Mouse (Mus musculus) liver, embryonic 18 days (tissue): ENCODE data around the gene Cpa1. TPM values are rescaled to one million over a fixed set of nuclear protein-coding genes. Genes with fewer than 3 reads are reported as not detected.

Experiments
- polyA plus RNA-seq: library from polyadenylated mRNA; depleted of rRNA; stranded (reverse); fragments of >200 nt; gene quantifications from 2 replicates; pipeline ENCODE4 v1.2.3, GENCODE M21; 2012; rRNA removed

The Cpa1 gene
- 0.50 and 2.3 TPM in 2 replicates for polyA plus RNA-seq

DNA sequence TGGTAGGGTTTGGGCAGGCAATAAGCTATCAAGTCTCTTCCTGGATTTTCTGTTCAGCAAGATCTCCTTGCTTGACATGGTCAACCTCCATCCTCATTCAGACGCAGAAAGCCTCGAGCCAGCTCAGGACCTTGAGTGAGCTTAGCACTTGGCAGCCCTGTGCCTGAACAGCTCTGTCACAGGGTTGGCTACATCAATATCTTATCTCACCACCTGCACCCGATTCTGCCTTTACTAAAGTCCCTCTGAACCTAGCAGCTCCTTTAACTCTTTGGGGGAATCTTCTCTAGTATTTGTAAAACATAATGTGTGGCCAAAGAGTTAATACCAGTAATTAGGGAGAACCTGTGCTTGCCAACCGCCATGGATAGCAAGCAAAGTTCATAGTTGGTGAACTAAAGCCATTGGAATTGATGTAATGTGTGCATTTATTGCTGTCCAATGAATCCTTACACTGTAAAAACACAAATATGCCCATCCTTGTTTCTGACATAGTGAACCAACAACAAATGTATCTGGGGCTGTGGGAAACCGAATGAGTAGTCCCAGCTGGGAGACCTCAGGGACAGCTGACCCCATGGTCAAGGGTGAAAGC, at the start of gene Cpa1:
TSS of gene Cpa1 (plus strand) at position 545 of the 595 bp plus-strand sequence.

DNA sequence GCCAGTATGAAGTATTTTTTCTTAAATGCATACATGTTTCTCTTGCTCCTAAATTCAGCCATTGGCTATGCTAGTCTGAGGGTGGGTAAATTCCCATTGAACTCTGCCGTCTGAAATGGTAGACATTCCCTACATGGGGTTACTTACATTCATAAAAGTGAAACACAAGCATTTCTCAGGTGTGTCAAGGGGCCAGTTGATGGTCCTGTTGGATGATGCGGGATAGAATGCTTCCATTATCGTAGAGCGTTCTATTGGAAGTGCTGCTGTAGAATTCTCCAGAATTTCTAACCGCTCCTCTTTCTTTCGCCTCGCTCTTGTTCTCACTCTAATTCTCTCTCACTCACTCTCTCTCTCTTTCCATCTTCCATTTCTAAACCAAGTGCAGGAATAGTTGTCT, 28.3 kb upstream of the Cpa1 start, which contains the start of gene Cpa5:
TSS of gene Cpa5 (plus strand) at position 301 of the 400 bp plus-strand sequence.

DNA sequence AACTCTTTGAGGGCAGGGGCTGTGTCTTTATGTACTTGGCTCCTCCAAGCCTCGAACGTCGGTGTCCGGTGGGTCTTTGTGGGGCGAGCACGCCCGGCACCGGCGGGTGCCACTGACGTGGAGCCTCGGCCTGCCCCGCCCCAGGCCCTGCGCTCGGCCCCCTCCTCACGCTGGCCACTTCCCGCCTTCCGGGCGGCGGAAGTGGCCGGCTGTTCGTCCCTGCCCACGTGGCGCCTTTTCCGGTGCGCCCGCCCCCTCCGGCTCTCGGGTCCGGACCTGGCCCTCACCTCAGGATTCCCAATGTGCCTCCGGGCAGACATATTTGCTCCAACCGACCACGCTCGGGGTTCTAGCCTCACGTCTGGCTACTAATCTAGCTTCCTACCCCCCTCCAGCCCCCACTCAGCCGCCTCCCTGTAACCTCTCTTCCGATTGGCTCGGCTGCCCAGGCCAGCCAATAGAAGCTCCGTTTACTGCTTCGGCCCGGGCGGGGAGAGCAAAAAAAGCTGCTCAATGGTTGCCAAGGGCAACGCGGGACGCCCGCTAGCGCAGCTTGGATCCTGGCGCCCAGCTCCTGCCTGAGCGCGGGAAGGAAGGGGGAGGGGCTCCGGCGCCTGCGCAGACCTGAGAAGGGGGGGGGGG, 54.5 kb downstream of the Cpa1 start, which contains the start of gene Cep41:
TSS of gene Cep41 (minus strand) at position 400 of the 642 bp plus-strand sequence.

Other genes starting within 250 kb of the Cpa1 start
- 9.0 and 9.6 TPM in 2 replicates for gene Zc3hc1, start 248.2 kb upstream of the Cpa1 start, polyA plus RNA-seq
- gene Klhdc10, start 237.3 kb upstream of the Cpa1 start, polyA plus RNA-seq = 13.7 and 15.4 TPM in 2 replicates
- gene Tmem209, start 129.4 kb upstream of the Cpa1 start, polyA plus RNA-seq = 12.7 and 14.7 TPM in 2 replicates
- 0.02 and 0.04 TPM in 2 replicates for gene Ssmem1, start 129.4 kb upstream of the Cpa1 start, polyA plus RNA-seq
- gene Cpa2, start 97.6 kb upstream of the Cpa1 start, polyA plus RNA-seq = 0.21 and 0.60 TPM in 2 replicates
- 0.02 and 0.05 TPM in 2 replicates for gene Cpa4, start 70.8 kb upstream of the Cpa1 start, polyA plus RNA-seq
- gene Cpa5, start 28.2 kb upstream of the Cpa1 start, polyA plus RNA-seq = 0.01 and 0.02 TPM in 2 replicates
- gene Cep41, start 54.5 kb downstream of the Cpa1 start, polyA plus RNA-seq = 2.9 and 3.2 TPM in 2 replicates
- 109 and 241 TPM in 2 replicates for gene Mest, start 84.3 kb downstream of the Cpa1 start, polyA plus RNA-seq